Mouse (Mus musculus): Measurements from ENCODE around the gene Uckl1.

Gene Uckl1

GRCm38 (mm10) chr2:181571941-181572670 is 12.6 kb downstream of the Uckl1 start:
- DNase-seq, result no peak

- no peak for DNase-seq
Observed at GRCm38 (mm10) chr2:181570921-181571595, 13.6 kb downstream of the Uckl1 start.

- no peak for DNase-seq
Observed at GRCm38 (mm10) chr2:181570375-181570774, 14.3 kb downstream of the Uckl1 start.

- DNase-seq, result no peak
Observed at GRCm38 (mm10) chr2:181569856-181570255, 14.8 kb downstream of the Uckl1 start.

GRCm38 (mm10) chr2:181568272-181569008 is 16.3 kb downstream of the Uckl1 start:
- peak; percentile 56 to 86 for DNase-seq

GRCm38 (mm10) chr2:181567338-181567737 is 17.4 kb downstream of the Uckl1 start:
- DNase-seq, result no peak

GRCm38 (mm10) chr2:181553772-181554171 is 30.9 kb downstream of the Uckl1 start:
- no peak for DNase-seq

GRCm38 (mm10) chr2:181550233-181550632 is 34.5 kb downstream of the Uckl1 start:
- no peak for DNase-seq

GRCm38 (mm10) chr2:181548682-181549081 is 36.0 kb downstream of the Uckl1 start:
- DNase-seq, result no peak

GRCm38 (mm10) chr2:181548227-181548626 is 36.5 kb downstream of the Uckl1 start:
- DNase-seq, result no peak

- no peak for DNase-seq
Observed at GRCm38 (mm10) chr2:181546142-181546541, 38.5 kb downstream of the Uckl1 start.

- no peak for DNase-seq
Observed at GRCm38 (mm10) chr2:181541761-181542380, 42.8 kb downstream of the Uckl1 start.

GRCm38 (mm10) chr2:181537444-181538047 is 47.1 kb downstream of the Uckl1 start:
- peak in 1 of 2 experiments; percentile 22 for DNase-seq

GRCm38 (mm10) chr2:181536410-181536809 is 48.3 kb downstream of the Uckl1 start:
- no peak for DNase-seq

GRCm38 (mm10) chr2:181532589-181532988 is 52.1 kb downstream of the Uckl1 start:
- DNase-seq, result no peak

- peak in 1 of 2 experiments; percentile 22 for DNase-seq
Observed at GRCm38 (mm10) chr2:181529076-181529475, 55.6 kb downstream of the Uckl1 start.

GRCm38 (mm10) chr2:181525526-181525925 is 59.2 kb downstream of the Uckl1 start:
- no peak for DNase-seq

- DNase-seq, result peak; percentile 38 to 55
Observed at GRCm38 (mm10) chr2:181522811-181523210, 61.9 kb downstream of the Uckl1 start.

- no peak for DNase-seq
Observed at GRCm38 (mm10) chr2:181521491-181521890, 63.2 kb downstream of the Uckl1 start.

GRCm38 (mm10) chr2:181520936-181521227 is 63.8 kb downstream of the Uckl1 start:
- no peak for DNase-seq

GRCm38 (mm10) chr2:181520118-181520935 is 64.4 kb downstream of the Uckl1 start, which contains the start of gene Dnajc5:
Gene Dnajc5 (plus strand): TSS chr2:181520485.
- peak; percentile 99 for DNase-seq

GRCm38 (mm10) chr2:181519201-181519600 is 65.5 kb downstream of the Uckl1 start:
- no peak for DNase-seq
